Mouse (Mus musculus): ENCODE measurements around the gene Usp22.

DNA sequence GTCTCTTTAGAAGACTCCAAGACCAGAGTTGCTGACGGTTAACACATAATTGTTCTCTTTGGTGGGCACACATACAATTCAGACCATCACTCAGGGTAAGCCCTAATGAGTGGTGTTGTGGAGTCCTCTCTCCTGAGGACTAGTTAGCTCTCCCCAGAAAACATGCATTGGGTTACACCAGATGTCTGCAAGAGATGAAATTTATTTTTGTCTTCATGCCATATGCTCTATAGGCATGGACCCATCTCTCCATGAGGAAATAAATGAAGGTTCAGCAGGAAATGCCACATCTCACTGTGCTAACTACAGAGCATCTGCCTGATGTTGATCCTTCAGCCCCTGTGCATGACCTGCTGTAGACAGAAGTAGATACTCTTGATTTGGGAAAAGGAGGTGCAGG, 47.2 kb upstream of the Usp22 start:
- TF ChIP-seq CTCF (IDR thresholded peaks at IDR 0.05; ENCODE audit: borderline replicate concordance, control insufficient read depth, extremely low read depth, insufficient read depth, low read length, poor library complexity) = no peak
- no peak for TF ChIP-seq POLR2A (IDR thresholded peaks at IDR 0.05; ENCODE audit: control insufficient read depth, extremely low read depth, insufficient read depth, low read length, poor library complexity)

All from thymus, adult 2 months (tissue).